Mouse (Mus musculus) limb, embryonic 10.5 days (tissue): ENCODE results near the gene Sftpa1. TPM values are rescaled to one million over a fixed set of nuclear protein-coding genes. Genes with fewer than 3 reads are reported as not detected.

Experiments
- DNase-seq: peaks from one replicate; pipeline ENCODE4 v3.0.0-alpha.2; 2017; ENCODE audit warnings: low spot score
- H3K27ac ChIP-seq: fragments of 300-500 bp; sonication (generic); 2 replicates; pipeline ENCODE4 v1.5.1; 2016; ENCODE audit warnings: mild to moderate bottlenecking
- H3K27me3 ChIP-seq: fragments of 300-500 bp; sonication (generic); 2 replicates; pipeline ENCODE4 v1.6.1; 2016; ENCODE audit warnings: low read depth, mild to moderate bottlenecking; ENCODE audit not compliant: poor library complexity, severe bottlenecking
- H3K36me3 ChIP-seq: fragments of 300-500 bp; sonication (generic); 2 replicates; pipeline ENCODE4 v1.6.1; 2016; ENCODE audit warnings: mild to moderate bottlenecking, moderate library complexity
- H3K4me1 ChIP-seq: fragments of 300-500 bp; sonication (generic); 2 replicates; pipeline ENCODE4 v1.6.1; 2016
- H3K4me3 ChIP-seq: fragments of 300-500 bp; sonication (generic); 2 replicates; pipeline ENCODE4 v1.5.1; 2016; ENCODE audit warnings: mild to moderate bottlenecking, moderate library complexity
- H3K9me3 ChIP-seq: fragments of 300-500 bp; sonication (generic); replicated peaks from 2 replicates; pipeline ENCODE4 v1.6.1; 2016; ENCODE audit warnings: mild to moderate bottlenecking
- WGBS: fragments of 180-500 bp; shearing (Covaris S2); methylation state at CpG from one replicate; pipeline ENCODE4 v1.1.7; 2016; 5-methylcytosine and 5-hydroxymethylcytosine counted together
- polyA plus RNA-seq: library from polyadenylated mRNA; unstranded; fragments of >200 nt; fragmentation: Nextera tagmentation; extraction: Ambion mirVana; gene quantifications from 2 replicates; pipeline ENCODE4 v1.2.1, GENCODE M21; 2016

Sftpa1 gene
- polyA plus RNA-seq, 1 experiment from 2014 or later = not detected

GRCm38 (mm10) chr14:41116271-41116670 lies 15.3 kb upstream of the Sftpa1 start:
- WGBS = 86% methylated on average over 3 of the region's 3 CpGs
- no peaks in the 10 kb centered on the region for H3K27me3 ChIP-seq
- H3K4me1 ChIP-seq = no peaks in the 10 kb centered on the region
- no peaks in the 10 kb centered on the region for H3K9me3 ChIP-seq
- H3K27ac ChIP-seq = no peak overlapping the region
- no peak for DNase-seq
- H3K36me3 ChIP-seq = no peaks in the 10 kb centered on the region
- H3K4me3 ChIP-seq = no peak overlapping the region

GRCm38 (mm10) chr14:41124683-41125082 lies 6.9 kb upstream of the Sftpa1 start:
- H3K27me3 ChIP-seq = no peaks in the 10 kb centered on the region
- no peaks in the 10 kb centered on the region for H3K36me3 ChIP-seq
- 93% methylated on average over 5 of the region's 5 CpGs for WGBS
- H3K27ac ChIP-seq = no peak overlapping the region
- H3K4me3 ChIP-seq = no peak overlapping the region
- no peaks in the 10 kb centered on the region for H3K4me1 ChIP-seq
- H3K9me3 ChIP-seq = no peaks in the 10 kb centered on the region
- DNase-seq = no peak

GRCm38 (mm10) chr14:41127997-41128396 lies 3.6 kb upstream of the Sftpa1 start:
- WGBS = 23% methylated on average over 4 of the region's 4 CpGs
- H3K36me3 ChIP-seq = no peaks in the 10 kb centered on the region
- DNase-seq = peak; percentile 34

GRCm38 (mm10) chr14:41137006-41137405 lies 5.4 kb downstream of the Sftpa1 start:
- DNase-seq = no peak
- no peak overlapping the region for H3K4me3 ChIP-seq
- no peaks in the 10 kb centered on the region for H3K4me1 ChIP-seq
- no peaks in the 10 kb centered on the region for H3K36me3 ChIP-seq
- no peaks in the 10 kb centered on the region for H3K9me3 ChIP-seq
- no peaks in the 10 kb centered on the region for H3K27me3 ChIP-seq
- H3K27ac ChIP-seq = no peak overlapping the region

More at GRCm38 (mm10) chr14:41127997-41128396, 3.6 kb upstream of the Sftpa1 start:
- no peaks in the 10 kb centered on the region for H3K9me3 ChIP-seq
- no peak overlapping the region for H3K4me3 ChIP-seq
- H3K27ac ChIP-seq = no peak overlapping the region
- H3K4me1 ChIP-seq = no peaks in the 10 kb centered on the region
- no peaks in the 10 kb centered on the region for H3K27me3 ChIP-seq

GRCm38 (mm10) chr14:41140686-41141085 lies 9.1 kb downstream of the Sftpa1 start:
- 83% methylated on average over 1 of the region's 1 CpGs for WGBS
- Histone ChIP-seq H3K36me3 (no peaks in the 10 kb centered on the region), H3K4me1 (no peaks in the 10 kb centered on the region), H3K27ac (no peak overlapping the region), H3K9me3 (no peaks in the 10 kb centered on the region), H3K27me3 (no peaks in the 10 kb centered on the region), H3K4me3 (no peak overlapping the region)
- no peak for DNase-seq

- Histone ChIP-seq H3K27ac (no peak overlapping the region), H3K36me3 (no peaks in the 10 kb centered on the region), H3K9me3 (no peaks in the 10 kb centered on the region), H3K4me3 (no peak overlapping the region), H3K27me3 (no peaks in the 10 kb centered on the region), H3K4me1 (no peaks in the 10 kb centered on the region)
- WGBS = 78% methylated on average over 6 of the region's 6 CpGs
- no peak for DNase-seq
These were observed 14.5 kb downstream of the Sftpa1 start for GRCm38 (mm10) chr14:41146035-41146434.

GRCm38 (mm10) chr14:41146922-41147321 lies 15.3 kb downstream of the Sftpa1 start:
- no peaks in the 10 kb centered on the region for H3K27me3 ChIP-seq
- DNase-seq = no peak
- no peak overlapping the region for H3K4me3 ChIP-seq
- no peaks in the 10 kb centered on the region for H3K4me1 ChIP-seq
- H3K27ac ChIP-seq = no peak overlapping the region
- H3K36me3 ChIP-seq = no peaks in the 10 kb centered on the region
- H3K9me3 ChIP-seq = no peaks in the 10 kb centered on the region
- WGBS = 90% methylated on average over 3 of the region's 3 CpGs

GRCm38 (mm10) chr14:41147356-41147755 lies 15.8 kb downstream of the Sftpa1 start:
- Histone ChIP-seq H3K36me3 (no peaks in the 10 kb centered on the region), H3K27me3 (no peaks in the 10 kb centered on the region), H3K27ac (no peak overlapping the region), H3K9me3 (no peaks in the 10 kb centered on the region), H3K4me1 (no peaks in the 10 kb centered on the region), H3K4me3 (no peak overlapping the region)
- WGBS = 92% methylated on average over 2 of the region's 2 CpGs
- DNase-seq = no peak

GRCm38 (mm10) chr14:41151220-41151898 lies 19.8 kb downstream of the Sftpa1 start, which contains the start of gene Mbl1:
TSS of gene Mbl1 (plus strand) at chr14:41151458.
- Histone ChIP-seq H3K9me3 (no peaks in the 10 kb centered on the region), H3K27me3 (no peaks in the 10 kb centered on the region), H3K4me1 (no peaks in the 10 kb centered on the region), H3K36me3 (no peaks in the 10 kb centered on the region), H3K27ac (no peak within 1 kb of the TSS), H3K4me3 (no peak within 1 kb of the TSS)
- no peak for DNase-seq
- 85% methylated on average over 7 of the region's 7 CpGs for WGBS

GRCm38 (mm10) chr14:41160076-41160475 lies 28.5 kb downstream of the Sftpa1 start:
- H3K4me3 ChIP-seq = no peak overlapping the region
- no peak overlapping the region for H3K27ac ChIP-seq
- no peaks in the 10 kb centered on the region for H3K9me3 ChIP-seq
- no peak for DNase-seq
- no peaks in the 10 kb centered on the region for H3K36me3 ChIP-seq
- no peaks in the 10 kb centered on the region for H3K27me3 ChIP-seq
- 92% methylated on average over 4 of the region's 4 CpGs for WGBS
- no peaks in the 10 kb centered on the region for H3K4me1 ChIP-seq

GRCm38 (mm10) chr14:41160743-41161142 lies 29.2 kb downstream of the Sftpa1 start:
- H3K27ac ChIP-seq = no peak overlapping the region
- no peaks in the 10 kb centered on the region for H3K27me3 ChIP-seq
- H3K4me1 ChIP-seq = no peaks in the 10 kb centered on the region
- 36% methylated on average over 1 of the region's 1 CpGs for WGBS
- no peaks in the 10 kb centered on the region for H3K36me3 ChIP-seq
- DNase-seq = no peak
- no peaks in the 10 kb centered on the region for H3K9me3 ChIP-seq
- H3K4me3 ChIP-seq = no peak overlapping the region

- Histone ChIP-seq H3K36me3 (no peaks in the 10 kb centered on the region), H3K27me3 (no peaks in the 10 kb centered on the region), H3K27ac (no peak overlapping the region), H3K9me3 (no peaks in the 10 kb centered on the region), H3K4me3 (no peak overlapping the region), H3K4me1 (no peaks in the 10 kb centered on the region)
- WGBS = 27% methylated on average over 2 of the region's 2 CpGs
- peak; percentile 48 for DNase-seq
These were observed 31.1 kb downstream of the Sftpa1 start for GRCm38 (mm10) chr14:41162663-41163062.

GRCm38 (mm10) chr14:41167278-41167677 lies 35.7 kb downstream of the Sftpa1 start:
- Histone ChIP-seq H3K9me3 (no peaks in the 10 kb centered on the region), H3K4me3 (no peak overlapping the region), H3K36me3 (no peaks in the 10 kb centered on the region), H3K27ac (no peak overlapping the region), H3K4me1 (no peaks in the 10 kb centered on the region), H3K27me3 (no peaks in the 10 kb centered on the region)
- 77% methylated on average over 5 of the region's 5 CpGs for WGBS
- DNase-seq = no peak

GRCm38 (mm10) chr14:41168567-41168966 lies 37.0 kb downstream of the Sftpa1 start:
- H3K4me3 ChIP-seq = no peak overlapping the region
- no peaks in the 10 kb centered on the region for H3K27me3 ChIP-seq
- H3K27ac ChIP-seq = no peak overlapping the region
- no peaks in the 10 kb centered on the region for H3K36me3 ChIP-seq
- no peaks in the 10 kb centered on the region for H3K9me3 ChIP-seq
- H3K4me1 ChIP-seq = no peaks in the 10 kb centered on the region
- DNase-seq = no peak
- 95% methylated on average over 1 of the region's 1 CpGs for WGBS
